Mouse (Mus musculus) thymus, postnatal 10 days (tissue): ENCODE measurements around the gene Arl5c.

Source experiments
- DNase-seq, 2 experiments: peaks; one replicate each; pipeline ENCODE4 v3.0.0; 2021; ENCODE audit warnings: low spot score in 2 of 2

The Arl5c gene

DNA sequence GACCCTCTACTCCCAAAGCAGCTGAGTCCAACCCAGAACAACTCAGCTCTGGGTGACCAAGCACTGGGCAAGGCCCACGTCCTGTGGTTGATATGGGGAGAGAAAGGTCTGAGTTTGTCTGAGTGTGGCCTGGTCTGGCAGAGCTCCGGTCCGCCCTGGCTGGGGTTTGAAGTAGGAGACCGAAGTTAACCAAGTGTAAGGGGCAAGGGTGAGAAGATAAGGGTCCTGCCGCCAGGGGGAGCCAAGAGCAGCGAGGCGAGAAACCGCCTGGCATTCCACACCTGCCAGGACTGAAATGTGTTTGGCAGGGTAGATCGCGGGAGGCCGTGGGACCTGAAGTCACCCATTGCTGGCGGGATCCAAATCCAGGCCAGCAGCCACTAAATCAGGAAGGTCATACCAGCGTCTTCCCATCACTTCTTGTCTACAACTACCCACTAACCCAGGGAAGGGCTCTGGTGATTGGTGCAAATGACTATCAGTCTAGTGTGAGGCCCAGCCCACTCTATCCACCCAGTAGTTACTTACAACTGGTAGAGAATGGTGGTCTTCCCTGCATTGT, 1.4 kb downstream of the Arl5c start:
- peak; percentile 89 to 98 for DNase-seq

DNA sequence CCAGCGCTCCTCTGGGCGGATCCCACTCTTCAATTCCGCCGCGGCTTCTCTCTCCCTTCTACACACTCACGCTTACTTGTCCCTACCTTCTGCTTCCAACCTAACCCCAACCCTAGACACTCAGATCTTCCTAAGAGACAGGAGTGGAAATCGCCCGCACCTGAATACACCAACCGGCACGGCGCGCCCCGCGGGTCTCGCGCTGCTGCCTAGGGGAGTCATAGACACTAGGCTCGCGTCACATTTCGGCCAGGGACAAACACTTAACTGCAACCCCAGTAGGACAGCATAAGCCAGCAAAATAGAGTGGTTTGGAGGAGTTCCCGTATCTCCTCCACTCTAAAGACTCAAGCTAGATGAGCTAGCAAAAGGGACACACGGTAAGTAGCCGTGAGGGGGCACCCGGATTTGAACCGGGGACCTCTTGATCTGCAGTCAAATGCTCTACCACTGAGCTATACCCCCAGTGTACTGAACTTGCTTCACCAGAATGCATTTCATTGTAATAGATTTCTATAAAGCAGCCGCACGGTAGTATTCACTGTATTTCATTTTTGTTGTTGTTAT, 7.4 kb downstream of the Arl5c start:
- DNase-seq: peak; percentile 83 to 89

DNA sequence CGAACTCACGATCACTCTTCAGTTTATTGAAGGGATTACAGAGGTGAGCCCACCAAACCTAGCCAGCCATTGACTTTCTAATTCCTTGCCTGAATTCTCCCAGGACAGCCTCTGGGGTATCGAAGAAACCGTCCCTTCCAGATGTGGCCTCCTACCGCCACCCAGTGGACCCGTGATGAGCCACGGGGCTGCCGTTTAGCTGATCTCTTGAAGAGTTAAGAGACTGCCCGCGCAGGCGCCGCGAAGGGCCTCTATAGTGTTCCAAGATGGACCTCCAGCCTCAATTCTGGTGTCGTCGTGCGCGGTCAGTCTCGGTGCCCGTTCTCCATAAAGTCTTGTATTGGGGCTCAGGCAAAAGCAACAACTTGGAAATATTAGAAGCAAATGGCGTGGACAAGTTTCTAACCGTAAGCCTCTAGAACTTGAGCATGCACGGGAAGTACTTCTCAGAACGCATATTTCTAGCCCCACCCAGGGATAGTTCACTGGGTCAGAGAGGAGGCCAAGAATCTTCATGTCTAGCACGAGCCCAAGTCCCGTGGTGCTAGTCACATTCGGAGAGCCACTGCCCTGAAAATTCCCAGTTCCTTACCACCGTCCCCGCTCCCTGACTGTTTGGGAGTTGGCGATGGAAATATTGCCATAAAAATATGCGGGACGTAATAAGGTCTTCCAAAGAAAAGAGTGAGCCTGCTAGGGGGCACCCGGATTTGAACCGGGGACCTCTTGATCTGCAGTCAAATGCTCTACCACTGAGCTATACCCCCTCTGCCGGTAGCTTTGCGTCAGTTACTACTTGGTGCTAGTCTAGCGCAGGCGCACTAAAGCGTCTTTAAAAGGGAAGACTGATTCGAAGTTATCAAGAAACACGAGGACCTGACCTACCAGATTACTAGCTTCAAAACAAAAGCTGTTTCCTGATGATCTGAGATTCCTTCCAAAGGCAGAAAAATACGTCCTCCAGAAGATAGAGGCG, 8.1 kb downstream of the Arl5c start:
- peak; percentile 89 to 96 for DNase-seq

DNA sequence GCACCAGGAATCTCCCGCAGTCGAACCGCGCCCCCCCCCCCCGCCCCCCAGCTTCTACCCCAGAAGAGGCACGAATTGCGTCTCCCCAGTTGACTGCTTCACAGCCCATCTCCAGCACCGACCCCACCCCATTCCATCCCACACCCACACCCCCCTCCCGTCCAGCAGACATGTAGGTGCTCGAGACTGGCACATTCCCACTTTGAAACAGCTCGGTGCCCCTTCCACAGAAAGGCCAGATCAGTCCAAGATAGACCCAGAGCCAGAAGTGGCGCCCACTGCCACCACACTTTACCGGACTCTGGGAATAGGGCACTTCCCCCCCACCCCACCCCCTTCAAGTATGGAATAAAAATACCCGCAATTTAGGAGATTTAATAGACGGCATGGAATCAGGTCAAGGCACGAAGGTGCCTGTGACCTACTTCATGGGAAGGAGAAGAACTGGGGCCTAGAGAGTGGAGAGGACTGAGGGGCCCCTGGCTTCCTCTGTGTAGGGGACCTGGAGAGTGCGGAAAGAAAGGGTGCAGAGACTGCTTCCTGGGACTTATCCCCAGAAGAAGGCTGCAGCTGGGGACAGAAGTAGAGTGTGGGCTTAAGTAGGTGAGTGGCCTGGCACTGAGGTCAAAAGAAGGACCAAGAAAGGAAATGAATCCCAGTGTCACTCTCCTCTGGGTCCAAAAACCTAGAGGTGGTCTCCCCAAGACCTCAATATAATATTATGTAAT, 9.1 kb downstream of the Arl5c start:
- no peak for DNase-seq

DNA sequence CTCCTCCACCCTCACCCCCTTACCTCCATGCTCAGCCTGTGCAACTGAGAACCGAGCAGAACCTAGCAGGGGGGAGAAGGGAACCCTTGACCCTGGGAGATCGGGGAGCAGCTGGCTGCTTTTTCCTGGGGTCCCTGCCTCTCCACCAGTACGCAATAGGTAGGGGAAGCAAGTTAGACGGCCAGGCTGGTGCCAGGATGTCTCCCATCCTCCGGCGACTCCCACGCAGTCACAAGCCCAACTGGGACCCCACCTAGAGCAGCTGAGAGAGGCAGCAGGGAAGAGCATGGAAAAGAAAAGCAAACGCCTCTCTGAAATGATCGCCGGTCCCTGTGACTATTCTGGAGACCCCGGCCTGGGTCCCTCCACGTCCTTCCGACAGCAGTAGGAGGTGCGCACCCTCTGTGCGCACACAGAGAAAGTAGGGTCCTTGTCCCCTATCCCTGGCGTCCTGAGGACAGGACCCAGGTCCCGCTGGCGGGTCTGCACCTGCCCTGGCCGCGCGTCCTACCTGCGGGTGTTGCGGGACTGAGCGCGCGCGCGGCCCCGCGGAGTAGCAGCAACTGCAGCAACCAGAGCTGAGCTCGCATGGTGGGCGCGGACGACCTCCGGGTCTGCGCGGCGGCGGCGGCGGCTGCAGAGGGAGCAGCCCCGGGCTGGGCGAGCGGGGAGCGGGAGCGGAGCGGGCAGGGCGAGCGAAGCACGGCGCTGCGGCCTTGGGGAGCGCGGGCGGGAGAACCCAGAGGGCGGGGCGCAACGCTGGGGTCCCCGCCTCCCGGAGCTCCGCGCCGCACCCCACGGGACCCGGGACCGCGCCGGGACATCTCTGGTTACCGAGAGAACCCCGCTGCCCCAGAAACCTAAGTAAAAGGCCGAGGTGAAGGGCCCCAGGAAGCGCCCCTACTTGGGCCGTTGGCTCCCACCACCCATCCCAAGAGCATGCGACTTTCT, 10.0 kb downstream of the Arl5c start, which contains the start of gene Plxdc1:
Gene Plxdc1 (minus strand): TSS at position 718 of the 951 bp plus-strand sequence.
- DNase-seq: peak; percentile 62 to 70

DNA sequence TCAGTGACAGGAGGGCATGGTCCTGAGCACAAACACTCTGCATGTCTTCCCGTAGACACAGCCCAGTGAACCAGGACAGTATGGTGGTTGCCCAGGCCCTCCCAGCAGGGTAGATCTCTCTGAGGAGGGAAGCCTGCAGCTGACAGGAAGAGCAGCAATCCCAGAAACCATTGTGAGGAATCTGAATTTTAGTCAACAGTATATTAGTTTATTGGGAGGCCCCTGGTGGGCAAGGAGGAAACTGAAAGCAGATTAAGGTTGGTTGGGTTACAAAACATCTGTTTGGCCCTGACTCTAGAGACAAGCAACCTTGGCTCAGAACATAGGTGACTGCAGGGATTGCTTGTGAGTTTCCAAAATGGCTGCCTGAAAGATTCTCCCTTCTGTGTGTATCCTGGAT, 12.0 kb downstream of the Arl5c start:
- no peak for DNase-seq

DNA sequence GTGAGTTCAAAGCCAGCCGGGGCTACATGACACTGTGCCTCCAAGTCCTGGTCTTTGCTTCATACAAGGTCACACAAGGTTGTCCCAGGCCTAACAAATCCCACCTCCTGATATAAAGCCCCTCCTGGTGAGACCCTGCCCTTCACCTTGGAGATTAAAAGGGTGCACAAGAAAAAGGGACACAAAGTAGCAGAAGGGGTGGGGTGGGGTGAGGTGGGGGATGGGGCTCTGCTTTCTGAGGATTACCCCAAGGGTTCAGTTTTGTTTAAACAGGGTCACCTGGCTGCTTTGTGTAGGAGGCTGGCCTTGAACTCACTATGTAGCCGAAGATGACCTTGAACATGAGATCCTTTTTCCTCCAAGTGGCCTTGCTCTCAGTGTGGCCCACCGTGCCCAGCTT, 12.5 kb downstream of the Arl5c start:
- DNase-seq: no peak

DNA sequence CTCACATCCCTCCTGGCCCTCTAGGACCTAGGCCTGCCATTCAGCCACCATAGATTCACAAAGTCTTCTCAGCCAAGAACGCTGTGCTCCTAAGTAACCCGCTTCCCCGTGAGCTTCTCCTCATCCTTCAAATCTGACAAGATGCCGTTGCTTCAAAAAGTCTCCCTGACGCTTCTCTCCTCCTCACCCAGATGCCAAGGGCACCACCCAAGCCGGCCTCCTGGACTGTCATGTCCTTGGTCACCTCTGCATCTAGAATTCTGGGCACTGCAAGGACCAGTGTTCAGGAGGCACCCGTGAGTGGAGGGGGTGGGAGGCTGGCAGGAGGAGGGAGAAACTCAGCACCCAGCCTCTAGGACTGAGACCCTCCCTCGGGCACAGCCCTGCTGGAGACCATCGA, 13.3 kb downstream of the Arl5c start:
- no peak for DNase-seq

DNA sequence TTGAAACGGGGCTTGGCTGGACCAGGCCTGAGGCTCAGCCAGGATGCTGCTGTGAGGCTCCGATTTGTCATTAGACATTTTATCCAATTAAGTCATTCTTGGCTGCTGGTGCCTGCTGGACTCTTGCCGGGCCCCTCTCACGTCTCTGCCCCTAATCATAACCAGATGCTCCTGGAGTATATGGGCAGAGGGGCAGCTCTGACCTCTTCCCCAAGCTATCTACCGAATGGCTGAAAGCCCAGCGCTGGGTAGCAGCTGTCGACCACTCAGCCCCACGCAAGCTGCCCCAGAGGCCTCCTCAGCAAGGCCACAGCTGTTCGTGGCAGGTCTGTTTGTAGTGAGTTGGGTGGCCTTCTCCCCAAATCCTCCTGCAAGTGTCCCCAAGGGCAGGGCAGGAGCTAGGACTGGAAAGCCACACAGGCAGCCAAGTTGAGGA, 15.4 kb downstream of the Arl5c start:
- no peak for DNase-seq

DNA sequence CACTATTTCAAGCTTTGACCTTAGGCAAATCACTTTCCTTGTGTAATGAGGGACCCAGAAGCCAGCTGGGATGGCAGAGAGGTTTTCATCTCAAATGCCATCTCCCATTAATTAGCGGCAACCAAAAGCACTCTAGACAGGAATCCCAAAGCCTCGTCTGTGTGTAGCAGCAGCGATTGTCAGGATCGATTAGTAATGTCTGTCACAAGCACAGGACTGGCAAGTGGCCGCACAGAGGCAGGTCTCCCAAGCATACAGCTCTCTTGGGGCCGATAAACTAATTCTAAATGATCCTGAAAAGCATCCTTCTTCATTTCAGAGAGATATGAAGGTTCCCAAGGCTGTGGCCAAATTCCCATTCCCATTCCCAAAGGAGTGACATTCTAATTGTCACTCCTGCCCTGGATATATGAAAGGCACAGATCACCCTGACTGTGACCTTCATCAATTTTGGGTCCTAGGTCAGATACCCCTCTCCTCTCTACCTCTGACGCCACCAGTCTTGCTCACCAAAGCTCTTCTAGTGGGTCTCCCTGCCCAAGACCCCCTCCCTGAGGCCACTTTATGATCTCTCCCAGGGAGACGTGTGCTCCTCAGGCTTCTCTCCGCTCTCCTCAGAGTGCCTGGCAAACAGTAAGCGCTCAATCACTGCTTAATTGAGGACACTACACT, 16.0 kb downstream of the Arl5c start:
- no peak for DNase-seq

DNA sequence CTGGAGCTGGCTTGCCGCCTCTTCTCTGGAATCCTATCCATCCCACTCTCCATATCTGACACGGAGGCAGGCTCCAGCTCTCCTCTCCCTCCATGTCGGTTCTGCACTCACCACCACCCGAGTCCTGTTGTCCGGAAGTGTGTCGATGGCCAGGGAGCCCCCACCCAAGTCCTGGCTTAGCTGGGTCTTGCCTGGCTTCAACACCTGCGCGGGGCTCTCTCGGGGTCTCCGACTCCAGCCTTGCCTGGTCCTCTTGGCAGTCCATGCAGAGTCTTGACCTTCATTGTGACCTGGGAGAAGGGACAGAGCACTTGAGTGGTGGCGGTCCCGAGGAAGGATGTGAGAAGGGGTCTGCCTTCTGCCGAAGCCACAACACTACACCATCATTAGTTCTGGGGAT, 17.6 kb downstream of the Arl5c start:
- DNase-seq: no peak

DNA sequence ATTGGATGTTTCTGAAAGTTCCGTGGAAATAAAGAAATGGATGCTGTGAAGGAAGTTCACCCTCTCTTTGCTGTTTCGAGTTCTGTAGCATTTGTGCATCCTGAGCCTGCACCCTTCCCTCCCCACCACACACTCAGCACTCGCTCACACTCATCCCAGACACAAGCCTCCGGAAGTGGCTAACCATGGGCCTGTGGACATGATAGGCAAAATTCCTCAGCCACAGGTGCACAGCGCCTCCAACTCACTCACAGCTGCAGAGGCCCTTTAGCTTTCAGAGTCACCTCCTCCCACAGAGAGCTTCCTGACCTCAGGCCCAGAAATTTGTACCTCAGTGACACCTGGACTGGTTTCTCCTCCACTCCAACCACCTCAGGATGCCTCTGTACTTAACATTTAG, 18.2 kb downstream of the Arl5c start:
- DNase-seq: peak; percentile 75 to 84

DNA sequence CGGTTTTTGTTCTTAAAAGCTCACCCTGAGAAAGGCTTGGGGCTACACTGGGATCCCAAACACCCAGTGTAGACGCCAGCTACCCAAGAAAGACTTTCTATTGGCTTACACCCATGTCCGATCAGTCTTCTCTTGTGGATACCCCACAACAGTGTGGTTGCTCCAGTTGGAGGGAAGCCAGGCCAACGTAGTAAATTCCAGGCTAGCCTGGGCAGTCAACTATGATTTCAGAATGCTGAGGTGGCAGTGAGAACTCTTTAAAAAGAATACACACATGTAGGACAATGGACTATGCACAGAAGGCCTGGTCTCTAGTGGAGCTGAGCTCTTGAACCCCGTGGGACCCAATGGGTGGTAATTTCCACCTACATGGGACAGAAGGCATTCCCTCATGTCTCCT, 21.2 kb downstream of the Arl5c start:
- no peak for DNase-seq

DNA sequence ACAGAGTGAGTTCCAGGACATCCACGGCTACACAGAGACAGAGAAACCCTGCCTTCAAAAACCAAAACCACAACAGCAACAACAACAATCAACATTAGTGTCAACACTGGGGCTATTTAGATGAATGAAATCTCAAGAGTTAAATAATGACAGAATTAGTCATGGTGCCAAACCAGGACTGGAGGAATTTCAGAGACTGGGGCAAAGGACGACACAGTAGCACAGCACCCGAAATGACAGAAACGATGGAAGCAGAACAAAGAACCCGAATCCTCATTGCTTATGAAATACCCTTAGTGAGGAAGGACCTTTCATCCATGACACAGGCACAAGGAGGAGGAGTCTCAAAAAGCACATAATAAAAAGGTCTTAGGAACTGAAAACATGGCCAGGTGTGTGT, 21.8 kb downstream of the Arl5c start:
- DNase-seq: no peak

DNA sequence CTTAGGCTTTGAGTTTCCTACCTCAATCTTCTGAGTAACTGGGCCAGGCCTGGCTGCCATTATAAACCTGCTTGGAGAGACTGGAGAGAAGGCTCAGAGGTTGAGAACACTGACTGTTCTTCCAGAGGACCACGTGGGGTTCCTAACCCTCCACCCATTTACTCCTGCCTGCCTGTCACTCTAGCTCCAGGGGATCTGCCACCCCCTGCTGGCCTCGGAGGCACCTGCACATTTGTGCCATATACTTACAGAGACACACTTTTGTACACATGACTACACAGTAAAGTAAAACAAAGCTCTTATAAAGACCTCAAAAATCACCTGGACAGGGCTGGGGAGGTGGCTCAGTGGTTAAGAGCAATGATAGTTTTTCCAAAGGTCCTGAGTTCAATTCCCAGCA, 23.5 kb downstream of the Arl5c start:
- DNase-seq: no peak

DNA sequence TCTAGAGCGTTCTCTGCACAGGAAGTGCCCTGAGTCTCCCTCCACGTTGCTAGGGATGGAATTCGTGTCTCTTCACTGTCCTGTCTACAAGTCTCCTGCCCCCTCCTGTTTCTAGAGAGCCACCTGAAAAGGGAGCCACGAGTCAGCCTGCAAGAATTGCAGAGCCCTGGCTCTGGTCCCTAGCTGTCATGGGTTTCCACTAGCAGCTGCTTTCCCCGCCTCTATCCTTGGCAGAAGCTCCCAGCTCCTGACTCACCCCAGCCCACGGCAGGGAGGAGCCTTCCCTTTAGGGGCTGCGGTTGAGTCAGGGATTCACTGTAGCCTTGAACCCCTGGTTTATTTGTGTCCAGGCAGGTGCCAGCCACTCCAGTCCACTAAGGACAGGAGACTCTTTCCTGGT, 24.7 kb downstream of the Arl5c start:
- no peak for DNase-seq

DNA sequence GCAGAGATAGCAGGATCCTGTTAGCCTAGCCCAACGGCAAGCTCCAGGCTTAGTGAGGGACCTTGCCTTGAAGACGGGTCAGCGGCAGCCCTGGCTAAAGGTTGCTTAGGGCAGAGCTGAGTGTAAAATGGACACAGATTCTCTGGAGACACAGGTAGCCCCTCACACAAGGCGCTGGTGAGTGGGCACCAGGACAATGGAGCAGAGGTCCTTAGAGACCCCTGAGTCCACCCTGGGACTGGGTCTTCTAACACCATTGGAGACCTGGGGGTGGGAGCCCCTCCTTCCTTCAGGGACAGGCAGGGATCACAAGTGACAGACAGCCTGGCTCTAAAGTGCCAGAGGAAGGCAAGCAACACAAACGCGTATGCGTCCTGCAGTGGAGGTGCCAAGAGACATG, 25.2 kb downstream of the Arl5c start:
- no peak for DNase-seq

DNA sequence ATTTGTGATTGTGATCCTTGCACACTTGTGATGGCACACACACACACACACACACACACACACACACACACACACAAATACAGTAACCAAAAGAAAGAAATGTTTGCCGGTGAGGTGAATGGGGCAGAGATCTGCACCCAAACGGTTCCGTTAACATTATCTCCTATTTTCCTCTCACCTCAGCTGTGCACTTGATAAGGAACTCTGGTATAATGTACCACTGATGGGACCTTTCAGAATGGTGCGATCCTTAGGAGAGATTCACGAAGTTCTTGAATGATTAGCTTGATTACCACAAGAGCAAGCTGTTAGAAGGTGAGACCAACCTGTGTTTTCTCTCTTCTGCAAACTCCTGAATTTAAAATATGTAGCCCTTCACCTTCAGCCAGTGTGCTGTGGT, 27.6 kb downstream of the Arl5c start:
- no peak for DNase-seq

DNA sequence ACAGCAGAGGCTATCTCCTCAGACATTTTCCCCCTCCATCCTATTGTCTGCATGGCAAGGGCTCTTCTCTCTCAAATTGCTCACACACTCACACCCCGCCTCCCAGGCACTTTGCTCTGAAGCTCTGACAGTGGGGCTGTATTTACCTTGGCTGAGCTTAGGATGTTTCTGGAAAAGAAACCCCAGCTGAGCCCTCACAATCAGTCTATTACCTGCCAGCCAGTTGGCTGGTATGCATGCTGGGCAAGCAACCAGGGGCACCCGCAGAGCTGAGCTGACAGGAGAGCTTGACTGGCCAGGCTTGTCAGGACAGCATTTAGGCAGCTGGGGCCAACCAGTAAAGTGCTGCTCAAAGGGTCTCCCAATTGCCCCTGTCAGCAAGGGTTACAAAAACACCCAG, 28.9 kb downstream of the Arl5c start:
- DNase-seq: no peak

DNA sequence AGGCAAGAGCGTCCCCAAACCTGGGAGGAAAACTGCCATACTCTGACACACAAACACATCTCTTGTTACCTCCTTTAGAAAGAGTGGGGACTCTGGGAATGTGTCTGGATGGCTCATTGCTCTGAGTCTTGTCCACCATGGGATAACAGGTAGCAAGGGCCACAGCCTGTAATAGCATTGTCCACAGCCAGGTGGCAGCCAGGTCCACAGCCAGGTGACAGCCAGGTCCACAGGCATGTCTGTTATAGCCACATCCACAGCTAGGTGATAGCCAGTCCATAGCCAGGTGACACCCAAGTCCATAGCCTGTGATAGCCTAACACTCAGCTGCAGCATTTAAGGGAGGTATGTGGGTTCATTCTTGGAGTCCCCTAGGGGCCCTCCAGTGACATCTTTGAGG, 35.1 kb downstream of the Arl5c start:
- DNase-seq: no peak

DNA sequence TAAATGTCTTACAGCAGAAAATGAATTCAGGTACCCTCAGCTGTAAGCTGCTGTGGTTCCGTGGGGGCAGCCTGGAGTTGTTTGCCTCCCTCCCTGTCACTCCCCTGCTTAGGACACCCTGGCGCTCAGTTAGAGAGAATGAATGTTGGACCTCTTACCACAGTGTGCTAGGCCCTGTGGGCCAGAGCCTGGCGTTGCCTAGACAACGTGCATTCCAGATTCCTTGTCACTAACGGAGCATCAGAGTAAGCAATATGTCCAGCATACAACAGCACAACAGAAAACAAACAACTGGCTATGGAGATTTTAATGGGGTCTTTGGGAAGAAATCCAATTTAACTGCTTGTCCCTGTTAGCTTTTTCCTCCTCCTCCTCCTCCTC, 36.7 kb downstream of the Arl5c start:
- no peak for DNase-seq
